Mouse (Mus musculus) embryonic fibroblast, embryonic 13.5 days (primary cell): ENCODE results near the gene Tcl1b4.

Source experiments
- CTCF ChIP-seq: IDR thresholded peaks from 2 replicates; pipeline ENCODE4 v1.5.1; 2011; ENCODE audit warnings: mild to moderate bottlenecking, control low read depth, low read length, moderate library complexity, borderline replicate concordance; ENCODE audit not compliant: insufficient read depth
- POLR2A ChIP-seq: IDR thresholded peaks from 2 replicates; pipeline ENCODE4 v1.6.1; 2011; ENCODE audit warnings: low read depth, mild to moderate bottlenecking, control low read depth, low read length, moderate library complexity

DNA sequence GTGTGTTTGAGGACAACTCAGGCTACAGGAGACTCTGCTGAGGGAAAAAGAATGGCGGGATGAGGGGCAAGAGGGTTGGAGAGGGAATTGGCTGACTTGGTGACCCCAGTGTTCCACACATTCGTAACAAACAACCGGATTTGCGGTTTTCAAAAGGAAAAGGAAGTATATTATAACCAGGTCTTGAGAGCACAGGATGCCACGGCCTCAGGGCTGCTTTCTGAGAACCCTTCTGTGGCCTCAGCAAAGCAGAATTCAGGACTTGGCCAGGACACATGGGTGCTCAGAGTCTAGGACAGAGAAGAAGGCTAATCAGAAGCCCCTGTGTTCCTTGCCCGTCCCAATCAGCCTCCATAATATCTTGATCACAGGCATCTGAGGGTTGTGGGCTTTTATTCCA lies 42.9 kb upstream of the Tcl1b4 start:
- TF ChIP-seq POLR2A (no peak), CTCF (no peak)
